Mouse (Mus musculus) lung, postnatal 0 days (tissue): ENCODE results near the gene Mettl3. TPM values are rescaled to one million over a fixed set of nuclear protein-coding genes. Genes with fewer than 3 reads are reported as not detected.

ENCODE experiments used
- ATAC-seq: fragments of 200-750 bp; cut with Nextera tagmentation; 2 replicates; pipeline ENCODE4 v1.8.0; 2017; ENCODE audit warnings: moderate library complexity
- DNase-seq: peaks from one replicate; pipeline ENCODE4 v3.0.0-alpha.2; 2016; ENCODE audit warnings: low spot score
- H3K27ac ChIP-seq: fragments of 300-500 bp; sonication (generic); 2 replicates; pipeline ENCODE4 v1.5.1; 2014; ENCODE audit warnings: antibody characterized with exemption, mild to moderate bottlenecking, low read length, mixed read lengths
- H3K27me3 ChIP-seq: fragments of 300-500 bp; sonication (generic); replicated peaks from 2 replicates; pipeline ENCODE4 v1.6.1; 2014; ENCODE audit warnings: low read length, mixed read lengths; ENCODE audit not compliant: insufficient read depth
- H3K36me3 ChIP-seq: fragments of 300-500 bp; sonication (generic); 2 replicates; pipeline ENCODE4 v1.6.1; 2014; ENCODE audit warnings: low read length, mixed read lengths; ENCODE audit not compliant: insufficient read depth
- H3K4me1 ChIP-seq: fragments of 300-500 bp; sonication (generic); 2 replicates; pipeline ENCODE4 v1.6.1; 2014; ENCODE audit warnings: antibody characterized with exemption, low read depth, low read length, mixed read lengths; ENCODE audit not compliant: insufficient read depth
- H3K4me2 ChIP-seq: fragments of 300-500 bp; sonication (generic); replicated peaks from 2 replicates; pipeline ENCODE4 v1.6.1; 2014; ENCODE audit warnings: low read depth, mild to moderate bottlenecking, low read length, moderate library complexity, mixed read lengths
- H3K4me3 ChIP-seq: fragments of 300-500 bp; sonication (generic); 2 replicates; pipeline ENCODE4 v1.5.1; 2014; ENCODE audit warnings: low read depth, low read length
- H3K9ac ChIP-seq: fragments of 300-500 bp; sonication (generic); replicated peaks from 2 replicates; pipeline ENCODE4 v1.6.1; 2014; ENCODE audit warnings: low read depth, mild to moderate bottlenecking
- H3K9me3 ChIP-seq: fragments of 300-500 bp; sonication (generic); 2 replicates; pipeline ENCODE4 v1.6.1; 2016; ENCODE audit warnings: low read length, mixed read lengths
- CTCF ChIP-seq: IDR thresholded peaks from 2 replicates; pipeline ENCODE4 v1.5.1; 2016; ENCODE audit warnings: antibody characterized with exemption, mild to moderate bottlenecking
- EP300 ChIP-seq: IDR thresholded peaks from 2 replicates; pipeline ENCODE4 v1.6.1; 2016; ENCODE audit warnings: antibody characterized with exemption, mild to moderate bottlenecking, control low read depth
- WGBS: fragments of 180-500 bp; shearing (Covaris S2); extraction: QIAGEN DNeasy Blood & Tissue Kit; methylation state at CpG from one replicate; pipeline ENCODE4 v1.1.7; 2014; 5-methylcytosine and 5-hydroxymethylcytosine counted together
- polyA plus RNA-seq: library from polyadenylated mRNA; unstranded; fragments of >200 nt; fragmentation: Nextera tagmentation; extraction: Ambion mirVana; gene quantifications from 2 replicates; pipeline ENCODE4 v1.2.1, GENCODE M21; 2015

The Mettl3 gene
- polyA plus RNA-seq, 1 experiment from 2014 or later: 19.6 TPM

DNA sequence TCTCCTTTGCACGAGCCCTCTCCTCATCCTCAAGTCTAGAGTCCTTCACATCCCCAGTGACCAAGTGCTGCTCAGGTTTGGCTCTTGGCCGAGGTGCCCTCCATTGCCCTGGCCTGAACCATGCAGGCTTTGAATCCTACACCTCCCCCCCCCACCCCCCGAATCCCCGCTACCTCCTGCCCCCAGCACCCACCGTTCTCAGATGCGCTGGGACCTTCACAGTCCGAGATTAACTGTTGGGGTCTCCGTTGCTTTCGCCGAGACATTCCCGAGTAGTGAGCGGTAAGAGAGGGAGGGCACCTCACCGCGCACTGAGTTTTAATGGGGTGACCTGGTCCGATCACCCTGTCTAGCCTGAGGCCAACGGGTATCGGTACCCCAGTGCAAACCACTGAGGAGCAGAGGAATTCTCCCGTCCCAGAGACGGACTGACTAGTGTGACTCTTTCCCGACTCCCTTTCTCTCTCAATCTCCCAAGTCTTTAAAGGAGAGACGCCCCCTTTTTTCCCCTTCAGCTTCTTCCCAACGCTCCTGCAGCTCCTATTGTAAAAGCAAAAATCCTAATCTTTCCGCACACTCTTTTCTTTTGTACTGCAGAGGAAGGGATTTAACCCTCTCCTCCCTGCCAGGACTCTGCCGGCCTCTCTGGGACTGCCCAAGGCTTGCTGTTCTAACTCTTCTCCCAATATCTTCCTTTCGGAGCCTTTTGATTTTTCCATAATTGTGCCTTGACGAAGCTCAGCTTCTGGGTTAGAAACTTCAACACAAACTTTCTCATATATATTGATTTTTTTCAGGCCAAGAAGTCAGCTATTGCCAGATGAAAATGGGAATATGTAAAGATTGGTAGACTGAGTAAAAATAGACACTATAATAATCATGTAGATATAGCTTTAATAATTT is 23.2 kb upstream of the Mettl3 start, which contains the start of gene Sall2:
Gene Sall2 (minus strand): TSS at position 853 of the 903 bp plus-strand sequence.
- 1% methylated on average over 26 of the region's 26 CpGs for WGBS
- Histone ChIP-seq H3K27me3 (0 out of 2 replicates have a peak, but pooled peaks cover 22% of the 10 kb centered on the region), H3K4me3 (peak within 1 kb of the TSS; percentile 31), H3K36me3 (no peaks in the 10 kb centered on the region), H3K4me1 (peaks cover 4% of the 10 kb centered on the region; the same call in 1 of the 2 replicates), H3K27ac (no peak within 1 kb of the TSS), H3K9ac (no peak within 1 kb of the TSS), H3K4me2 (peak within 1 kb of the TSS; percentile 54), H3K9me3 (no peaks in the 10 kb centered on the region)
- ATAC-seq (no peak), DNase-seq (no peak)
- no peak for TF ChIP-seq EP300
- TF ChIP-seq CTCF: no peak

DNA sequence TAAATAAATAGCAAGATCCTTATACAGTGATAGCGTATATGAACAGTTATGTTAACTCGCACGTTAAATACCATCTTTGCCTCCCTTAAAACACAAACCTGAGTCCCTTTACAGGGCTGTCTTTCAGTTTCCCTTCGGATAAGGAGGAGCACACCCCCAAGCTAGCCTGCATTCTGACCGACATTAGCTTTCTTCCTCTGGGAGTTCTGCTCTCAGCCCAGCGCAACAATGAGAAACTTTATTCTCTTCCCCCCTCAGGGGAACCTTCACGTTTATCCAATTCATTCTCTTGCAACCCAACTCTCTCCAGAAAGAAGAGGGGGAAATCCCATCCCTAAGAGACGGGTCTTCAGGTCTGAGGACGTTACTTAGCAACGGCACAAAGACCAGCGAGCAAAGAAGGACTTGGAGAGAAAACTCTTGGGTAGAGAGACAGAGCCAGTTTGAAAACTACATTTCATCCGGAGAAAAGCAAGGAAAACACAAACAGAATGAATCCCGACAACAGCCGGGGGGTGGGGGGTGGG is 22.5 kb upstream of the Mettl3 start:
- Histone ChIP-seq H3K4me3 (peak overlapping the region; percentile 31), H3K4me1 (peaks cover 4% of the 10 kb centered on the region; the same call in 1 of the 2 replicates), H3K36me3 (no peaks in the 10 kb centered on the region), H3K9me3 (no peaks in the 10 kb centered on the region), H3K27ac (no peak overlapping the region), H3K4me2 (peak overlapping the region; percentile 54), H3K9ac (no peak overlapping the region), H3K27me3 (0 out of 2 replicates have a peak, but pooled peaks cover 22% of the 10 kb centered on the region)
- WGBS: 2% methylated on average over 14 of the region's 14 CpGs
- TF ChIP-seq EP300: no peak
- no peak for TF ChIP-seq CTCF
- DNase-seq (no peak), ATAC-seq (no peak)

DNA sequence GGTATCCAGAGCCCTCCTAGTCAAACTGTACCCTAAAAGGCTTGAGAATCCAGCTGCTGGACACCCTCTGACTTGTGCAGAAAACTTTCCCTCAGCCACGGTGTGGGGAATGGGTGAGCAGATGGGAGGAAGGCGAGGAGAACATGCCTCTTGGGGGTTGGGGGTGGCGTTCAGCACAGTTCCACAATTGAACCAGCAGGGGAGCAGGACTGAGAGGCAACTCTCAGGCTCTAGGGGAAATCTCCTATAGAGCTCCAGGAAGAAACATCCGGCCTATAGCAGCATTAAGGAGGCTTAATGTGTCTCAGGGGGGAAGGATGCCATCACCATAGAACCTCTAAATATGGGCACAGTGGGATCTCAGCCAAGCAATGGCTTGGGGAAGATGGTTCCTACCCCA is 21.0 kb upstream of the Mettl3 start:
- no peak for DNase-seq
- Histone ChIP-seq H3K4me3 (no peak overlapping the region), H3K27ac (no peak overlapping the region), H3K4me2 (no peak overlapping the region), H3K9ac (no peak overlapping the region), H3K36me3 (no peaks in the 10 kb centered on the region), H3K4me1 (peaks cover 4% of the 10 kb centered on the region; the same call in 1 of the 2 replicates), H3K9me3 (no peaks in the 10 kb centered on the region), H3K27me3 (0 out of 2 replicates have a peak, but pooled peaks cover 16% of the 10 kb centered on the region)
- TF ChIP-seq CTCF (peak; percentile 50), EP300 (no peak)
- 13% methylated on average over 4 of the region's 4 CpGs for WGBS
- ATAC-seq: no peak

DNA sequence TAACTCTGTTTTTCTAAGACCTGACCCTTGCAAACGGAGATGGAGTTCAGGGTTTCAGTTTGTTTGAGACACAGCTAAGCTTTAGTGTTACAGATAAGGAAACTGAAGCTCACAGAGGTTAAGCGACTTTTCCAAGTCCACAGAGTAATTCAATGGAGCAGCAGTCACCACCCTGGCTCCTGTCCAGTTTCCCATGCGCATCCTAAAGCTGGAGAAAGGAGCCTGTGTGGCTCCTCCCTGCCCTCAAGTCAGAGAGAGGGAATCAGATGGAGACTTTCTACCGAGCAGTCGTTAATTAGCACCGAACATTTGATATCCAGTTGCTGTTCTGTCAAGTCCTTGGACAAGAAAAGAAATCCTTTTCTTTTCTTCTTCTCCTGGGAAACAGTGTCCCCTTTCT is 14.4 kb upstream of the Mettl3 start:
- Histone ChIP-seq H3K4me3 (no peak overlapping the region), H3K9ac (no peak overlapping the region), H3K4me1 (no peaks in the 10 kb centered on the region), H3K36me3 (no peaks in the 10 kb centered on the region), H3K27ac (no peak overlapping the region), H3K4me2 (no peak overlapping the region), H3K9me3 (no peaks in the 10 kb centered on the region), H3K27me3 (no peaks in the 10 kb centered on the region)
- DNase-seq (no peak), ATAC-seq (no peak)
- TF ChIP-seq CTCF (no peak), EP300 (no peak)
- 41% methylated on average over 6 of the region's 6 CpGs for WGBS

DNA sequence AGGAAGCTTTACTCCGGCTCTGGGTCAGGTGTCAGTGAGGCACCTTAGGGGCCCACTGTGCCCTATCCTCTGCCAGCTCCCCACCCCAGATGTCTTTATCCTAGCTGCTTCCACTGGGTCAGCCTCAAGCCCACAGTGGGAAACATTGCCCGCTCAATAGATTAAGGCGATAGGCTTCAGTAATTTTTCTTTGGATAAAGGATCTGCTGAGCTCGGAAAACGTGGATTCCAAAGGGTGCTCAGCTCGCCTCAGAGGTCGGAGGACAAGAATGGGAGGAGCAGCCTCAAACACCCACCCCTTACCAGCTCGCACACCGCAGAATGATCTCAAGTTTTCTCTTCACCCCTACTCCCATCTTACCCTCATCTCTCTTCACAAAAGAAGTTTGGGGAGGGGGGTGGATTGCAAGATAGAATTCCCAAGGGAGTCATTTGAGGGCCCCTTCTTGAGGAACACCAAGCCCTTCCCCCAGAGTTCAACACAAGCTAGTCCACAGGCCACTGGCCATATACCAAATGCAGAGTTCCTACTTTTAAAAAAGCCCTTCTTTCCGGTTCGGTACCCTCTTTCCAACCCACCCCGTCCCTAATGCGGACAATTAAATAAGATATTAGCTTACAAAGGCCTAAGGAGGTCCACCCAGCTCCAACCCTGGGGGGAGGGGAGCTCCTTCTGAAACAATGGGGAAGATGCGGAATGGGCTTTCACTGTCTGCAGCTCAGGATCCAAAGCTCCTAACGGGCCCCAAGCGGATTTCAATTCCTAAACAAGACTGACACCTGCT is 11.7 kb upstream of the Mettl3 start:
- H3K4me3 ChIP-seq: peak overlapping the region; percentile 74
- 0 out of 2 replicates have a peak overlapping the region, but pooled peaks have one; percentile 14 for H3K27ac ChIP-seq
- H3K4me1 ChIP-seq: no peaks in the 10 kb centered on the region
- no peaks in the 10 kb centered on the region for H3K27me3 ChIP-seq
- 17% methylated on average over 16 of the region's 16 CpGs for WGBS
- no peaks in the 10 kb centered on the region for H3K9me3 ChIP-seq
- H3K9ac ChIP-seq: peak overlapping the region; percentile 16; the same call in 1 of the 2 replicates
- H3K4me2 ChIP-seq: peak overlapping the region; percentile 89
- DNase-seq (peak; percentile 50), ATAC-seq (peak; percentile 34)
- TF ChIP-seq EP300 (no peak), CTCF (no peak)
- no peaks in the 10 kb centered on the region for H3K36me3 ChIP-seq
